Mouse (Mus musculus) adrenal gland, adult (tissue): ENCODE results near the gene Med28.

Source experiments
- DNase-seq, 2 experiments: peaks; one replicate each; pipeline ENCODE4 v3.0.0; 2022 to 2023; ENCODE audit warnings: low spot score in 1 of 2; ENCODE audit not compliant: inconsistent age in 2 of 2

Gene Med28

DNA sequence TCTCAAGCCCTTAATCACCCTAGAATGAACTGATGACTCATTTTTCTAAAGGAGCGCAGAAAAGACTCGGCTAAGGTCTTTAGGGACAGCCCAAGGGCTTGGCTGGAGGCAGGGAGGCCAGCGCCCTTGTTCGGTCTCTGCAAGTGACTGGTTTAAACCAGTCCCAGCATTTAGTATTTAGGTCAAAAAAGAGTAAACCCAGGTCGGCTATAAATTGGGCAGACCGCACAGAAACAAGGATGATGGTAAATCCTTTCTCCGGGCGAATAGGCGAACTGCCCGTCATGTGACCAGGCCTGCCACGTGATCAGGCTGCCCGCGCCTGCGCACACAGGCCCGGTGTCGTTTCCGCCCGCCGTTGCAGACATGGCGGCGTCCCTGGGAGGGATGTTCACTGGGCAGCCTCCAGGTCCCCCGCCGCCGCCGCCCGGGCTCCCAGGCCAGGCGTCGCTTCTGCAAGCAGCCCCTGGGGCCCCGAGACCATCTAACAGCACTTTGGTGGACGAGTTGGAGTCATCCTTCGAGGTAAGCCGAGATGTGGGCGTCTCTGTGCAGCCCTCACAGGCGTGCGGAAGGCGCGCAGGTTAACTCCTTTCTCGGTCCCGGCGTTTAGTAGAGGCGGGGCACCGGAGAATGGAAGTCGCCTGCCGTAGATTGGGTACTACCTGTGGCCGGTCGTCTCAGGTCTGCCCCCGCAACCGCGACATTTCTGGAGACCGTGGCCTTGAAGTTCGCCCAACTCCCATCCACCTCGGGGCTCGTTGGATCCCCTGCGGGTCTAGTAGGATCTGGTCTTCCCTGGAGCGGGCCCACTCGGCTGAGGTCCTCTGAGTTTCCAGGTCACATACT is at the start of gene Med28:
Med28 (plus strand) TSS at position 270 of the 849 bp plus-strand sequence.
- peak; percentile 95 to 98 for DNase-seq

DNA sequence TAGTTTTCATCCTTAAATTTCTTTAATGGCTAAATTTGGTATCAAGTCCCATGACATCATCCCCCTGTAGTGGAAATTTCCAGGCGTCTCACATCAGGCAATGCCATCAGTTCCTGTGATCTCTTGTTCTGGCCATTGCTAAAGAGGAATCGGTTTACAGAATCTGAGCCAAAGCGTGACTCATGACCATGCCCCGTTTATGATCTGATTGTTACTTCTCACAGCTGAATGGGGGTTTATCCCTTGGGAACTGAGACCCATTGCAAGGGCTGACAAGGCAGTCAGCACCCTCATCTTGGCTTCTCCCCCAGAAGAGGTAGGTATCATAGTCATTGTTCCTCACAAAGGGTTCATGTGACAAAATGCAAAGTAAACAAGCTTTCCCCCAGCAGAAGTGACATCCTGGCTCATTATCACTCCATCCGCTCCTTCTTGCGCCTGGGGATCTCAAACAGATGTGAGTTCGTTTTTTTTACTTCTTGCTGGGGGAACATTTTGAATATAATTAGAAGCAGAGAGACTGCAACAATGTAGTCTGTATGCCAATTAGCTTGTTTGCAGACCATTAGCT is 47.1 kb upstream of the Med28 start:
- peak; percentile 28 to 75 for DNase-seq

DNA sequence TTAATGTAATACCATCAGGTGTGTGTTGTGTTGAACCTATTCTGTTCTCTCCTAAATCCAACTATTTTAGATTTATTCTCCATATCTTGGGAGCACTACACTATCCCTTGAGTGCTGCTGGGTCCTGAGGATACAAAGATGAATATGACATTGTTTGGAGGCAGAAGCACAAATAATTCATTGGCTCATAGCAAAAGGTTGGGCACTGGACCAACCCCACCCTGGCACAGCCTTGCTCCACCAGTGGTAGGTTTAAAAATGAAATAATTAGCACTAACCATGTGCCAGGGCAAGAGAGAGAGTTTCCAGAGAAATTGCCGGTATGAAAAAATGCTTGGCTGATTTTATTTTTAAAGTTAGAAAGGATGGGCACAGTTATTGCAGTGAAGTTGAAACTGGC is 46.5 kb upstream of the Med28 start:
- no peak for DNase-seq

DNA sequence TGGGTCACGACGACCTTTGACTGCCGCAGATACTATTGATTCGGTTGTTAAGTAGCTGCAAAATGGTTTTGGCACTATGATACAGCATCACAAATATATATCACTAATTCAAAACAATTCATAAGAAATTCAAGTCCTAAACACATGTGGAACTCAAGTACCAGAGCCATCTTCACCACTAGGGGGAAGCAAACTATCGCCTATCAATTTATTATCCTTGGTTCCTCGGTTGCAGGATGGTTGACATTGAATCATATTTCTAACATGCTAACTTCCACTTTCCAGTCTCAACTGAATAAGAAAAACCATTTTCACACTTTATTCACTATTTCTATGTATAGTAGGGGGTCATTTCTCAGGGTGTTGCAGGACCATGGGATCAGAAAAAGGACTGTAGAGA is 45.8 kb upstream of the Med28 start:
- DNase-seq = peak in 1 of 2 experiments; percentile 86

DNA sequence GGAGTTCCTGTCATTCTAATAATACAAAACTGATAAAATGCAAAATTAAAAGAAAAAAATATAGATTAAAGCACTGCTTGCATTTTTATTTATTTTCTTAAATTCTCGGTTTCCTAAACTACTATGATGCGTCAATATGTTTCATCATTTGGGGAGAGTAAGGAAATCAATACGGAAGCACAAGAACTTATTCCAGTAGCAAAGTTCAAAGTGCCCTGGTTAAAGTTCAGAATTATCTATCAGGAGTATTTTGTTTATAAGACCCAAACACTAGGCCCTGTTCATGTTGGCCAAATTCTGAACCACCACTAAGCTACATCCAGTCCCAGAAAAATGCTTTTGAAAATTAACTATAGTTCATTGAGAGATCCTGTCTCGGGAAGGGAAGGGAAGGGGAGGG is 45.3 kb upstream of the Med28 start:
- no peak for DNase-seq

DNA sequence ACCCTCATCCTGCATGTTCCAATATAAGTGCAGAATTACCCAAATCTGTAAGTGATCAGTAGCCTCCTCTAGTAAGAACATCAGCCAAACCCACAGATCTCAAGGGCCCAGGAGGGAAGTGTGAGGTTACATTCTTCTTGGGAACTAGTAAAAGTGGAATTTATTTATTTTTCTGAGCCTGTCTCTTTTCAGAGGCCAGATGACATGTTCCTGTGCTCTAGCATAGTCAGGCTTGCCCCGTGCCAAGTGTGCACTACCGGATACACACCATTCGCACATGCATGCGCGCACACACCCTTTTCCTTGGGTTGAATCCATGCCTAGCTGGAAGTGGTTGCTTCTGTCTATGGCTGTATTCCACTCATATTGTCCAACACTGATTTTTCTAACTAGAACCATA is 44.3 kb upstream of the Med28 start:
- no peak for DNase-seq

DNA sequence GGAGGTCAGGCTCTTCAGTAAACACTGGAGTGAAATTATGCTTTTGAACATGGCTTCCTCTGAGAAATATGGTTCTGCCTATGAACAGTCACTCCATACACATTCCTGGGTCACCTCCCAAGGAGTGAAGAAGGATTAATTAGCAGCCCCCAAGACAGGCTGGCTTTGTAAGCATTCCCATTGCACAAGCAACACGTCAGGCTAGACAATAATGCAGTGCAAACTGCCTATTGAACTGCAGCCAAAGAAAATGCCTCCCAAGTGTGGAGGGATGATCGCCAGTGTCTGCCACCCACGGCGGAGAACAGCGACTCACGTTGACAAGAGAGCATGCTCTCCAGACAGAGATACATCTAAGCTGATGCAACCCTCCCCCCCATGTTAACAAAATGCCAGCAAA is 43.7 kb upstream of the Med28 start:
- DNase-seq = no peak

DNA sequence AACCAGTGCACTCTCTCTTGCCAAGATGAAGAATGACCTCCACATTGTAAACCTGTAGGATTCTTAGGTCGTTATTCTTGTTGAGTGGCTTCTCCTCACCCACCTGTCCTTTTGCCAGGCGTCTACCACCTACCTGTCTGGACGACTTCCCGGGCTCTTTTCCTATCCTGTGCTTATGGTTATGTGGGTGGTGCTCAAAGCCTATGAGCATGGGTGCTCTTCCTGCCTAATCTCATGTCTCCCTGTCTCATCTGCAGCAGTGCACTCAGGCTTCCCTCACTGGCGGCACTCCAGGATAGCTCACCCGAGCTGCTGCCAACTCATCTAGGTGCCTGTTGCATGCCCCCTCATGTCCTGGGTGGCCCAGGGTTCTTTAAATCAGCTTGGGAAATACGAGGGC is 42.4 kb upstream of the Med28 start:
- DNase-seq = no peak

DNA sequence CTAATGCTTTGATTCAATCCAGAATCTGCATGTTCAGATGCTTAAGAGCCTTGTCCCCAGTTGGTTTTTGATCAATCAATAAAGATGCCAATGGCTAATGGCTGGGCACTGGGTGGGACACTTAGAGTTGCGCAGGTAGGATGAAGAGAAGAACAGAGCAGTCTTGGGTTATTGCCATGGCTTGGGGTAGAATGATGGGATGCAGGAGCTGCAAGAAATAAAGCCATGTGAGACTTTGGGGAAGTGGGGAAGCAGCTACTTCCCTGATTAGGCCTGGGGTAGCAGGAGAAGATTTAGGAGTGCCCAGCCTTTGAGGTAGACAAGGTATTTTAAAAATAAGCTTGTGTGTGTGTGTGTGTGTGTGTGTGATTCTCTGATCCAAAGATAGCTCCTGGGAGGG is 40.0 kb upstream of the Med28 start:
- no peak for DNase-seq

DNA sequence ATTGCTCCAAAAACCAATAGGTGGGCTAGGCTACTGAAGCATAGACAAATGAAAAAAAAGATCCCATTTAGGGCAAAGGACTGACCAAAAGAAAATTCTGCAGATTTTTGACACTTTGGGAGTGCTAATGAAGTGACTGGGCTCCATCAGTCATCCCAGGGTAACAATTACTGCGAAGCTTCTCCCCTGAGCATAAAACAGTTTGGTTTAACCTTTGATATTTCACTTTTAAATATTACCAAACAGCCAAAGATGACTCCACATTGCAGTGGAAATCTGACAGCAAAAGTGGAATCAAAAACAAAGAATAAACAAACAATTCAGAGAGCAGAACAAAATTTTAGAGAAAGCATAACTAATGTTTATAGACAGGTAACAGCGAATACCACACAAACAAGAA is 38.9 kb upstream of the Med28 start:
- no peak for DNase-seq

DNA sequence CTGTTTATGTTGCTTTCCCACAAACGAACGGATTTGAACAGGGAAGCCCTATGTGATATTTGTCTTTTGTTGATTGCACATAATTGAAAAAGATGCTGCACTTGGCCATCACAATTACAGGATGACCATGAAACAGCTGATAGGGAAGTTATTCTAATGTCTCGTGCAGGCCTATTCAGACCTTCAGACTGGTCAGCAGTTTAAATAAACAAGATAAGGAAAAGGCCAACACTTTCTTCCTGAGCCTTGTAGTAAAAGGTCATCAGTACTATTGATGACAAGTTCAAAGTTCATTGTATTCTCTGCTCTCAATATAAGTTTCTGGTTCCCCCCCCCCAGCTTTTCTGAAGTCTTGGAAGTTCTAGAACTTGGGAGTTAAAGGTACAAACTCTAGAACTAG is 37.4 kb upstream of the Med28 start:
- peak in 1 of 2 experiments; percentile 27 for DNase-seq

DNA sequence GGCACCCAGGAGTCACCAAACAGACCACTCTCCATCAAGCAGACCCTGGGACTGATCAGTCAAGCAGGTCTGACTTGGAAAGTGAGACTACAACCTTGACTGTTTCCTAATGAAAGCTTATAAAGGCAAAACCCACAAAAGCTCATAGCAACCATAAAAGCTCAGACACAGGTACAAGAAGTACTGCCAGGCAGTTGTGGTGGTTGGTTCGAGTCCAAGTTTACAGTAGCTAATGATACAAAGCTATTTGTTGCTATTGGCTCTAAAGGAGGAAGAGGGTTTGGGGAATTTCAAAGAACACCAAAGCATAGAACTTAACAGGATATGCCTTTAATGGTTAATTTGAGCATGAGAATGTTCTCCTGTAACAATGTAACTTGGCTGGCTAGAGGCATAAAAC is 36.4 kb upstream of the Med28 start:
- DNase-seq = no peak

DNA sequence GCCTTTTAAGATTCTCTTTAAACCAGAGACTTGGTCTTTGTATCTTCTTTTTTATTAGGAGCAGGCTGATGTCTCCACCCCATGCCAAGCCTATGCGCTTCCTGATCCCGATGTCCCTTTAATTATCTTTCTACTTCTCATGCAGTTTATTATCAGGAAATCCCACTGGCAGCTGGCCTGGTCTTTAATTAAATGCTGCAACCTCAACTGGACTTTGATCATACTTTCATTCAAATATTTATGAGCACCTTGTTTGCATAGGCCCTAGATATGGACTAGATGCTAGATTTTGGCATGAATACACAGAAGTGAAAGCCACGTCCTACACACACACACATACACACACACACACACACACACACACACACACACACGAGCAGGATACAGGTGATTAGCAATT is 28.3 kb upstream of the Med28 start:
- no peak for DNase-seq

DNA sequence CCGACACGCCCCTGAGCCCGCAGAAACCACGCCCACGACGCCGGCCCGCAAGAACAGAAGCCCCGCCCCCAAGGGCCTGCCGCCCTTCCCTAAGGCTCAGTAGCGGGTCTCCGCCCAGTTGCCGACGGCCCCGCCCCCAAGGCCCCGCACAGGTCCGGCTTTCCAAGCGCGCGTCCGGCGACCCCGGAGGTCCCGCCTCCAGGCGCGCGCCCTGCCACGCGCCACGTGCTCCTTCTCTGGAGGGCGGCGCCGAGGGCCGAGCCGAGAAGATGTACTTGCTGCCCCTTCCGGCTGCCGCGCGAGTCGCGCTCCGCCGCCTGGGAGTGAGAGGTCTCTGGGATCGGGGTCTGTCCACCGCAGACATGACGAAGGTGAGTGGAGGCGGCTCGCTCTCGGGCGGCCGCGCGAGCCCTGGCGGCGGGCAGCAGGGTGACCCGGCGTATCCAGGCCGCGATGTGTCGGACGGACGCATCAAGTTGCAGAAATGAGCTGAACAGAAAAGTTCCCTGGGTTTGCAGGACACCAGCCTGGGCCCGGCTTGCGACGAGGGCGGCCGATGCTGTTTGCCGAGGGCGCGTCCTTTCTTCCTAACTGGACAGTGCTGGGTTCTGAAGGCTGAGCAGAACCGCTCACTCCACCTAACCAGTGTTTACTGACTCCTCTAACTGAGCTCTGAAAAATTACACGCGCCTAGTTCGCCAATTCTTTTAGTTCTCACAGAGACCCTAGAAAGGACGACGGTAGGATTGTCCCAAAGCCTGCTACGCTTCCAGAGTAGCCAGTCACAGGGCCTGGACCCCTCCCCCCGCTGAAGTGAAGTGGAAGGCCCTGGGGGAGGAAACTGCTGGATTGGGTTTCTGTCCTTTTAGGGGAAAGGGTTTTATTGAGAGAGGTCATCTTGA is 26.6 kb upstream of the Med28 start, which contains the start of gene Lap3:
Lap3 (plus strand) TSS at position 184 of the 902 bp plus-strand sequence.
- peak; percentile 100 for DNase-seq

DNA sequence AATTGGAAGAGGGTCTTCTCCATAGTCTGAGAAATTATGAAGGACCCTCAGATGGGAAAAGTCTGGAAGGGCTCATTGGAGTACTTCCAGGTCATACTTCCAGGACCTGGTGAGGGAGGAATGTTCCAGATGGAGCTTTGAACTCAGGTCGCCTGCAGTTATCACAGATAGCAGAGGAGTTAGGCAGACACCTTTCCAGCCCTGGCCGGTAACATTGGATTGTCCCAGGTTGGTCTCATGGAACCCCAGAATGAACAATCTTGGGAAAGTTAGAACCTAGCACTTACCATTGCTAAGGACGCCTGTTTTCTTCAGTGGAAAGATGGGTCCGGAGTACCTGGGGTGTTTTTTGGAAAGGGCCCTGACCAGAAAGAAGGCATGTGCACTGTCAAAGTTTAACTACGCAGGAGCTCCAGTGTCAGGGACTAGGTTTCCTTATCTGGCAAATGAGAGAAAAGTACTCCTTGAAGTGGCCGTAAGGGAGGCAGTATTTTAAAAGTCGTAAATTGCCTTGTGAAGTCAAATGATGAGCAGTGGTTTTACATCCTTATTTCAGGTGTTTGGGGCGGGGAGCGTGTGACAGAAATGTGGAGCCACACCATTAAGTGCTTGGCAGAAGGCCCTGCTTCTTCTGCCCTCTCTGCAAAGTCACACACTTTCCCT is 25.8 kb upstream of the Med28 start:
- peak in 1 of 2 experiments; percentile 27 for DNase-seq

DNA sequence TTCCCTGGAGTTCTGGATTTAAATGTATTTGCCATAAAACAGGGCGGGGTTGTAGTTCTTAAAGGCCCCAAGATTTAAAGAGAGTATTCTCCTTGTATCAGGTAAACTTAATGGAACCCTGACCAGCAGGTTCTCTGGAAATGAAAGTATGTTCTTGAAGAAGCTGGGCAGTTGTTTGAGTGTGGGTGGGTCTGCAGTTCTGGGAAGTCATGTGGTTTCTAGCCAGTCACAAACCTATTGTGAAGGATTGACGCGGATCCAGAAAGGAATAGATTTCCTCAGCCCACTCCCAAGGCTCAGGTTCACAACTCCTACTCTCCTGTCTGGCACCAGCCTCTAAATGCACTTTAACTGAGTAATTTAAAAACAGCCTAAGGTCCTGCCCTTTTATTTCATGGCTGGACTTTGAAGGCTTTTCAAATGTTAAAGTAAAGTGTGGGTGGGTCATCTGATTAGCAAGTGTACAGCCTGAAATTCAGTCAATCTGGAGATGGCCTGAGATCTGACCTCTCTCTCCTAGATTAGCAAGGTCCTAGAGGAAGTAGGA is 24.5 kb upstream of the Med28 start:
- no peak for DNase-seq

DNA sequence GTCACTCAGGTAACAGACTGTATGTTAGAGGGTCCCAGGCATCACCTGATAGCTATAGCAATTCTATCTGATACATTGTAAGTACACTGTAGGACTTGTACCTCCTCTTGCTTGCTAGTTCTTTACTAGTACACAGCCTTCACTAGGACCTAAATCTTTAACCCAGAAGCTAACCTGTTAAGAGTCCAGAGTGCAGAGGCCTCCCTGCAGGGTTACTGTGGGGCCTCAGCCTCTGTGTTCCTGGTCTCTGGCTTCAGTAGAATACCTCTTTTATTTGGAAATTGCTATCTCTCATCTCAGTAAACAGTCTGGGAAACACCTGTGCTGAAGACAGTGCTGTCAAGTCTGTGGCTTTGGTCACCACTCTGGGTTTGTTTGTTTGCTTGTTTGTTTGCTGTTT is 24.0 kb upstream of the Med28 start:
- DNase-seq = no peak

DNA sequence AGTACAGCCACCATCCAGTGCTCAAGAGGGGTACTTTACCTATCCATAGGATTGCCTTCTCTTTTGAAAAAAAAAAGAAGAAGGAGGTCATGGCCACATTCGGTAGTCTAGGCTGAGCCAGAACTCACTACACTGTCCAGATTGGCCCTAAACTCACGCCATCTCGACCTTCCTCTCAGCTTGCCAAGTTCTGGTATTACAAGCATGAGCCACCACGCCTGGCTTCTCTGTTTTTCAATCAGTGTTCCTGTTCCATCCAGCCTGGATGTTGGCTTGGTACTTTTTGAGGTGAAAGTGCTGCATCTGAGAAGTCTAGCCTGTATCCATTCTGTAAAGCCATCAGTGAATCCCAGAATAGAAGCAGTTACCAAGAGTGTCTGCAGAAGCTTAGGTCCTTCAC is 23.6 kb upstream of the Med28 start:
- no peak for DNase-seq

DNA sequence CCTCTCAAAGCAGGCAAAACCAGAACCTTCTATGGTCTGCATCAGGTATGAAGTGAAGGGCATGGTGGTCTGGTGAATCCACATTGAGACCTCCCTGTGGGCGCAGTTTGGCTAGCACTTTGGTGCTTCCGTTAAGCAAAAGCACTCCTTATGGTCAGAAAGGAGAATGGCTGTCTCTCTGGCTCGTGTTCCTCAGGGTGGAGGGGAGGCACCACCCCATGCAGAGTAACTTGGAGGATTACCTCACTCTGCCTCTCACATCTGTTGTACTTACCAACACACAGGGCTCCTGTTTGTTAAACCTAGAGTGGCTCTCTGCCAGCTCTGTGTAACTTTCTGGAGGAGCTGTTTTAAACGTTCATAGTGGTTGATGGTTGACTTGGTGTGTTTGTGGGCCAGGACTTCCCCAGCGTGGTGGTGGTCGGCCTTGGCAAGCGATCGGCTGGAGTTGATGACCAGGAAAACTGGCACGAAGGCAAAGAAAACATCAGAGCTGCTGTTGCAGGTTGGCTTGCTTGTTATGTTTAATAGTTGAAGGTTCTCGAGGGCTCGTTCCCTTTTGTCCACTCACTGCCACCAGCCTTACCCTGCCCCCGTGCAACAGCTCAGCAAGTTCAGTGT is 23.0 kb upstream of the Med28 start:
- no peak for DNase-seq

DNA sequence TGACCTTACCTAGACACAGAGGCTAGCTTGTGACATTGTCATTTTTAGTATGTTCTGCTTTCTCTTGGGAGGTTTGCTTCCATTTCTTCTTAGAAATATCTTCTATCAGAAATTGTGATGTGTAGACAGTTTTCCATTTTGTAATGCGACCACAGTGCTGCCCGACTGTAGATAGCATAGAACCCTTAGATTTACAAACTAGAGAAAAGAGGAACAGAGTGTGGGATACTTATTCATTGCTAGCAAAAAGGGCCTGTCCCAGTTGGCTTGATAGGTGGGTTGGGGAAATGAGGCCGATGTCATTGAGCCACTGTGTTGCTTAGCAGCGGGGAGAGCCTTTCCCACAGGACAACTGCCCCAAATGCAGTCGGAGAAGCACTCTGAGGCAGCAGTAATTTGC is 22.5 kb upstream of the Med28 start:
- DNase-seq = no peak
